Mouse (Mus musculus) forebrain, embryonic 13.5 days (tissue): ENCODE results near the gene Zfp148. TPM values are rescaled to one million over a fixed set of nuclear protein-coding genes. Genes with fewer than 3 reads are reported as not detected.

Source experiments
- ATAC-seq: fragments of 200-750 bp; cut with Nextera tagmentation; 2 replicates; pipeline ENCODE4 v1.8.0; 2017
- H3K27ac ChIP-seq: fragments of 300-500 bp; sonication (generic); 2 replicates; pipeline ENCODE4 v1.5.1; 2015; ENCODE audit warnings: inconsistent platforms, mild to moderate bottlenecking, moderate library complexity
- H3K27me3 ChIP-seq: fragments of 300-500 bp; sonication (generic); 2 replicates; pipeline ENCODE4 v1.6.1; 2015; ENCODE audit warnings: mild to moderate bottlenecking, inconsistent platforms
- H3K36me3 ChIP-seq: fragments of 300-500 bp; sonication (generic); 2 replicates; pipeline ENCODE4 v1.6.1; 2015; ENCODE audit warnings: mild to moderate bottlenecking, inconsistent platforms; ENCODE audit not compliant: poor library complexity, severe bottlenecking
- H3K4me1 ChIP-seq: fragments of 300-500 bp; sonication (generic); 2 replicates; pipeline ENCODE4 v1.6.1; 2015; ENCODE audit warnings: inconsistent platforms
- H3K4me2 ChIP-seq: fragments of 300-500 bp; sonication (generic); 2 replicates; pipeline ENCODE4 v1.6.1; 2015; ENCODE audit warnings: inconsistent platforms, mild to moderate bottlenecking, moderate library complexity
- H3K4me3 ChIP-seq: fragments of 300-500 bp; sonication (generic); 2 replicates; pipeline ENCODE4 v1.5.1; 2015; ENCODE audit warnings: mild to moderate bottlenecking, inconsistent platforms
- H3K9ac ChIP-seq: fragments of 300-500 bp; sonication (generic); 2 replicates; pipeline ENCODE4 v1.6.1; 2015; ENCODE audit warnings: mild to moderate bottlenecking, inconsistent platforms
- H3K9me3 ChIP-seq: fragments of 300-500 bp; sonication (generic); replicated peaks from 2 replicates; pipeline ENCODE4 v1.6.1; 2016; ENCODE audit warnings: inconsistent platforms
- WGBS: fragments of 180-500 bp; shearing (Covaris S2); methylation state at CpG from one replicate; pipeline ENCODE4 v1.1.7; 2015; 5-methylcytosine and 5-hydroxymethylcytosine counted together
- polyA plus RNA-seq: library from polyadenylated mRNA; unstranded; fragments of >200 nt; fragmentation: Nextera tagmentation; extraction: Ambion mirVana; gene quantifications from 2 replicates; pipeline ENCODE4 v1.2.1, GENCODE M21; 2015

The Zfp148 gene
- polyA plus RNA-seq, 1 experiment from 2014 or later: 66.6 TPM

DNA sequence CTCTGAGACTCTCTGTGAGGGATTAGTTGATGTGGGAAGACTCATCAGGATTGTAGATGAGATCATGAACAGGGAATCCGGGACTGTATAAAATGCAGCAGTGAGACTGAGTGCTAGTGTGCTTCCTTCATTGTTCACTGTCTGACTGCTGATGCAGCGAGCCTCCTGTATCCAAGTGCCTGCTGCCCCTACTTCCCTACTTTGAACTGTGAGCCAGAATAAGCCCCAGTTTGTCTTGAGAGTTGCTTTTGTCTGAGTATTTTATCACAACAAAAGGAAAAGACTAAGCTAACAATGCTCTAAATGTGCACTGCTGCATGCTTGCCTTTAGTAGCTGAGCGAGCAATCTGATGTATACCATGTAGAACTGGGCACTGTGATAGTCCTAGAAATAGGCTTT lies 47.7 kb downstream of the Zfp148 start:
- Histone ChIP-seq H3K9me3 (no peaks in the 10 kb centered on the region), H3K9ac (no peak overlapping the region), H3K4me2 (no peak overlapping the region), H3K36me3 (peaks cover 31% of the 10 kb centered on the region), H3K4me3 (no peak overlapping the region), H3K27ac (peak overlapping the region; percentile 61), H3K4me1 (peaks cover 14% of the 10 kb centered on the region), H3K27me3 (no peaks in the 10 kb centered on the region)
- 32% methylated on average over 3 of the region's 3 CpGs for WGBS
- no peak for ATAC-seq

DNA sequence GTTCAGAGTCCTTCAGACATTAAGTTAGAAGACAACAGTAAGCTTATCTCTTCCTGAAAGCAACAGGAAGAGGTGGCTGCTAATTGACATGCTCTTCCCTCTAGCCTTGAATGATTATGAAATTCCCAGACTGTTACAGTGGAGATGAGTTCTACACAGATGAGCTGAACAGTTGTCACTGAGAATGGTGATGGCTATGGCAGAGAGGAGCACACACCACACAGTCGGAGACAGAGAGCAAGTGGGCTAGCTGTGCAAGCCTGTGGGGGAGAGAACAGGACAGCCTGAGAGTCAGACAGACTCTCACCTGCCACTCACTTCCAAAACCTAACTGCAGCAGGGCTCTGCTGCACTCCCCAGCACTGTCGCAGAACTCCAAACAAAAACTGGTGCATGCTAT lies 51.0 kb downstream of the Zfp148 start:
- H3K9me3 ChIP-seq: no peaks in the 10 kb centered on the region
- H3K27ac ChIP-seq: no peak overlapping the region
- no peak overlapping the region for H3K4me3 ChIP-seq
- ATAC-seq: no peak
- peaks cover 33% of the 10 kb centered on the region for H3K36me3 ChIP-seq
- WGBS: 91% methylated on average over 2 of the region's 2 CpGs
- no peaks in the 10 kb centered on the region for H3K27me3 ChIP-seq
- H3K4me2 ChIP-seq: no peak overlapping the region
- H3K9ac ChIP-seq: no peak overlapping the region
- H3K4me1 ChIP-seq: peaks cover 14% of the 10 kb centered on the region

DNA sequence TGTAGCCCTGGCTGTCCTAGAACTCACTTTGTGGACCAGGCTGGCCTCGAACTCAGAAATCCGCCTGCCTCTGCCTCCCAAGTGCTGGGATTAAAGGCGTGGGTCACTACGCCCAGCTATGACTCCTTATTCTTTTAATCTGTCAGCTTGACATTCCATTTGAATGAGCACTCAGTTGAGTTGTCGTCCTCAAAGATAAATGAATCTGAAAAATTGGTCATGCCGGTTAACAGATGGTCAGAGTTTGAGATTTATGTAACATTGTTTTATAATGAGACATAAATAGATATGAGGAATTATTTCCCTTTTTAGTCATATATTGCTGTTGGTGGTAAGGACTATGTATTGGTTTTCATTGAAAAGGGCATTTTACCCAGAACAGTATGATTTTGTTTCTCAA lies 60.4 kb downstream of the Zfp148 start:
- H3K36me3 ChIP-seq: peaks cover 17% of the 10 kb centered on the region
- no peaks in the 10 kb centered on the region for H3K9me3 ChIP-seq
- H3K27me3 ChIP-seq: no peaks in the 10 kb centered on the region
- 96% methylated on average over 6 of the region's 6 CpGs for WGBS
- no peak overlapping the region for H3K9ac ChIP-seq
- H3K4me1 ChIP-seq: no peaks in the 10 kb centered on the region
- H3K4me3 ChIP-seq: no peak overlapping the region
- H3K27ac ChIP-seq: no peak overlapping the region
- H3K4me2 ChIP-seq: no peak overlapping the region
- ATAC-seq: no peak

- ATAC-seq: no peak
Measured at GRCm38 (mm10) chr16:33446830-33447229, 66.2 kb downstream of the Zfp148 start.

DNA sequence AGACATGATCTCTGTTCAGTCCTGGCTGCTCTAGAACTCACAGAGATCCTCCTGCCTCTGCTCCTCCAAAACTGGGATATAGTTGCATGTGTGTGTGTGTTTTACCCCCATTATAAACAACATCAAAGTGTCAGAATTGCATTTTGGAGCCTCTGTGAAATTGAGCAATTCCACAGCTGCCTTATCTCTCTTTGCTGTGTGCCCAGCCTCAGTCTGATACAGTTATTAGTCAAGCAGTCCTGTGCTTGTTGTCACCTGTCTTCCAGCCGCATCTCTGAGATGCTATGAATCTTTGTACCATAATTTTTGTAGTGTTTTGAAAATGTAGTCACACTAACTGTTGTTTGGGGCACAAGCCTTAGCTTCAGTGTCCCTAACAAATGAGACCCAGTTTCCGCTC lies 73.2 kb downstream of the Zfp148 start:
- Histone ChIP-seq H3K9me3 (no peaks in the 10 kb centered on the region), H3K27ac (no peak overlapping the region), H3K4me1 (no peaks in the 10 kb centered on the region; the same call in 1 of the 2 replicates), H3K4me2 (no peak overlapping the region), H3K4me3 (no peak overlapping the region), H3K9ac (no peak overlapping the region), H3K36me3 (peaks cover 6% of the 10 kb centered on the region; the same call in 1 of the 2 replicates), H3K27me3 (no peaks in the 10 kb centered on the region)
- no peak for ATAC-seq
- WGBS: 94% methylated on average over 2 of the region's 2 CpGs

More at GRCm38 (mm10) chr16:33446830-33447229, 66.2 kb downstream of the Zfp148 start:
- Histone ChIP-seq H3K27ac (no peak overlapping the region), H3K9me3 (no peaks in the 10 kb centered on the region), H3K27me3 (no peaks in the 10 kb centered on the region), H3K4me2 (no peak overlapping the region), H3K4me3 (no peak overlapping the region), H3K9ac (no peak overlapping the region), H3K4me1 (no peaks in the 10 kb centered on the region), H3K36me3 (no peaks in the 10 kb centered on the region; the same call in 1 of the 2 replicates)
- WGBS: 79% methylated on average over 5 of the region's 5 CpGs

DNA sequence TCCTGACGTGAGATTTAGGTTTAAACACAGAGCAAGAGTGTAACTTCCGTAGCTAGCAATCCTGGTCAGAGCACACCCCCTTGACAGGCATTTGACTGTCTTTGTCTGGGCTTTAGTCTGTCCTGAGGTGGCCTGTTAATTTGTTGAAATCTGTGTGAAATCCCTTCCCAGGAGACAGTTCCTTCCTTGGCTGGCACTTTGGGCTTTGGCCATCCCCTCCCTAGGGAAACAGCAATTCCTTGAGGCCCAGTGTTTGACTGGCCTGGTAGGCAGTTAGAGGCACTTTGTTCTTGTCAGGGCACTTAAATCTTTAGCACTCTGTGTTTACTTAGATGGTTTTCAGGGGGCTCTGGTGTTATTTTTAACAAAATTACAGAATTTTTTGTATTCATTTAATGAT lies 73.7 kb downstream of the Zfp148 start:
- H3K36me3 ChIP-seq: peaks cover 10% of the 10 kb centered on the region
- no peak for ATAC-seq
- H3K27me3 ChIP-seq: no peaks in the 10 kb centered on the region
- H3K27ac ChIP-seq: no peak overlapping the region
- H3K4me3 ChIP-seq: no peak overlapping the region
- no peak overlapping the region for H3K9ac ChIP-seq
- no peak overlapping the region for H3K4me2 ChIP-seq
- WGBS: 69% methylated on average over 2 of the region's 2 CpGs
- no peaks in the 10 kb centered on the region for H3K9me3 ChIP-seq
- no peaks in the 10 kb centered on the region; the same call in 1 of the 2 replicates for H3K4me1 ChIP-seq

DNA sequence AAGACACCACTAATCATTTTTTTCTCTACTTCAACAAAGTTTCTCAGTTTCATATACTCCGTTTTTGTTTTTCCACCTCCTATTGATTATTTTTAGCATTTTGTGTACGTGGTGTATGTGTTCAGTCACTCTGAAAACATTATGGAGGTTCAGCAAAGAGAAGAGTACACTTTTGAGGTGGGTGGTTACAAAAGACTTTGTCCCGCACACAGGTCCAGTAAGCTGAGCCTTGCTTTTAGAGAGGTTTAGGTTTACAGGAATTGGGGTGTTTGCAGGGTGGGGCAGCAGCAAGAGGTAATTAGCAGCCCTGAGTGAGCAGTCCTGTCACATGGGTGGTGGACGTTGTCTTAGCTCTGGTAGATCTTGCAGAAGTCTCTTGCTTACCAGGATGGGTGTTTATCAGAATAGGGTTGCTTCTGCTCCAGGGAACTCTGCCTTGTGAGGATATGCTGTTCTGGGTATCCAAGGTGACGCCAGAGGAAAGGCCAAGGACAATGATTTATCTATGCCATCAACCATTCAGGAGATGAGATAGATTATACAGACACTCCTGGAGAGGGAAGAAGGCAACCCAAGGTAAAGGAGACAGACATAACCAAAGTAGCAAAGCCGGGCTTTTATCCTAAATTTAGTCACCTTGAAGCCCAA lies 74.8 kb downstream of the Zfp148 start:
- 93% methylated on average over 6 of the region's 6 CpGs for WGBS
- Histone ChIP-seq H3K9me3 (no peaks in the 10 kb centered on the region), H3K9ac (no peak overlapping the region), H3K4me3 (no peak overlapping the region), H3K27ac (no peak overlapping the region), H3K4me1 (no peaks in the 10 kb centered on the region; the same call in 1 of the 2 replicates), H3K36me3 (peaks cover 14% of the 10 kb centered on the region), H3K4me2 (no peak overlapping the region), H3K27me3 (no peaks in the 10 kb centered on the region)
- ATAC-seq: no peak

GRCm38 (mm10) chr16:33459101-33459500 lies 78.5 kb downstream of the Zfp148 start:
- Histone ChIP-seq H3K36me3 (peaks cover 14% of the 10 kb centered on the region), H3K9ac (no peak overlapping the region), H3K4me3 (no peak overlapping the region), H3K27me3 (no peaks in the 10 kb centered on the region), H3K4me2 (no peak overlapping the region), H3K27ac (no peak overlapping the region), H3K4me1 (peaks cover 6% of the 10 kb centered on the region), H3K9me3 (no peaks in the 10 kb centered on the region)
- WGBS: 92% methylated on average over 1 of the region's 1 CpGs
- no peak for ATAC-seq

- no peak for ATAC-seq
- WGBS: 85% methylated on average over 3 of the region's 3 CpGs
Measured at GRCm38 (mm10) chr16:33461416-33461815, 80.8 kb downstream of the Zfp148 start.

DNA sequence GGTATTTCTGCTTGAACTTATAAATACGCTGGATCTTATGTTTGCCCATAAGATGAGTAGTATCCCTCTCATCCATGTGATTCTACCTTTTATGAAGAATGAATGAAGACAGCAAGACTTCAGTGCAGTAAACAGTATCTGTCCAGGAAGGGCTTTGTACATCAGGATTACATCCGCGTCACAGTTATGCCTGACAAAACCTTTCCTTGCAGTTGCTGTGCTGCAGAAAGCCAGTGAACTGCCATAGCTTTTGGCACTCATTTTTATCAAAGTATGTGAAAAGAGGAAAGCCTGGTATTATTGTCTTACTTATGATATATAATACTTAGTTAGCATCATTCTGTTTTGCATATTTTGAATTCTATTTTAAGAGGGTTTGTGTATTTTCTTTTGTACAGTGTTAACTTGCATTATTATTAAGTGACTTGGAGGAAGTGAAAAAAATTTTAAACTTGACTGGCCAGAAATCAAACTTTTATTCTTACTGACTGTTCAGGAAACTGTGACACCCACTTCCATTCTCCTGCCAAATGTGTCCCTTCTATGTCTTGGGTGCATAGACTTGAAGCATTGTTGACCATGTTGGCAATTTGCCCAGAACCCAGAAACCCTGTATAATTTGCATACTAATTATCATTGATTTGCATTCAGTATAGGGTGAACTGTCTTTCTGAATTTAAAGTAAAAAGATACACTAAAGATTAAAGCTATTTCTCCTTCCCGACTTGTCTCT lies 84.0 kb downstream of the Zfp148 start:
- Histone ChIP-seq H3K9ac (no peak overlapping the region), H3K4me3 (no peak overlapping the region), H3K9me3 (no peaks in the 10 kb centered on the region), H3K4me2 (no peak overlapping the region), H3K36me3 (peaks cover 10% of the 10 kb centered on the region), H3K27me3 (no peaks in the 10 kb centered on the region), H3K4me1 (peaks cover 27% of the 10 kb centered on the region), H3K27ac (peak overlapping the region; percentile 74)
- WGBS: 46% methylated on average over 4 of the region's 4 CpGs
- peak; percentile 90 for ATAC-seq

More at GRCm38 (mm10) chr16:33461416-33461815, 80.8 kb downstream of the Zfp148 start:
- no peak overlapping the region for H3K4me2 ChIP-seq
- H3K36me3 ChIP-seq: peaks cover 14% of the 10 kb centered on the region
- H3K9ac ChIP-seq: no peak overlapping the region
- H3K27ac ChIP-seq: no peak overlapping the region
- H3K9me3 ChIP-seq: no peaks in the 10 kb centered on the region
- H3K4me3 ChIP-seq: no peak overlapping the region
- H3K27me3 ChIP-seq: no peaks in the 10 kb centered on the region
- peaks cover 23% of the 10 kb centered on the region for H3K4me1 ChIP-seq

DNA sequence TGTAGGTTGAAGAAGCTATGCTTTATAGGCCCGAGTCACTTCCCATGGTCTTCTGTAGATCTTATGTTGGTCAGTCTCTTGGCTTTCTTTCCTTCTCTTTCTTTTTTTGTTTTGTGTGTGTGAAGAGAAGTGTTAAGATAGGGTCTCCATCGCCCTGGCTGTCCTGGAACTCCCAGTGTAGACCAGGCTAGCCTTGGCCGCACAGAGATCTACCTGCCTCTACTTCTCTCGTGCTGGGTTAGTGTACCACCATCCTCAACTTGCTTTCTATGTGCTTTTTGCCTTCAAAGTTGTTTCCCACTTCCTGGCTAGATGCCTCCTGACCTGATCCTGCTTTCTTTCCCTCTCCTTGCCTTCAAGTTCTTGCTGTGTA lies 84.6 kb downstream of the Zfp148 start:
- Histone ChIP-seq H3K4me1 (peaks cover 27% of the 10 kb centered on the region), H3K36me3 (peaks cover 9% of the 10 kb centered on the region), H3K4me3 (no peak overlapping the region), H3K27ac (peak overlapping the region; percentile 63), H3K4me2 (no peak overlapping the region), H3K9me3 (no peaks in the 10 kb centered on the region), H3K27me3 (no peaks in the 10 kb centered on the region), H3K9ac (no peak overlapping the region)
- WGBS: 56% methylated on average over 4 of the region's 4 CpGs
- peak; percentile 52 for ATAC-seq

DNA sequence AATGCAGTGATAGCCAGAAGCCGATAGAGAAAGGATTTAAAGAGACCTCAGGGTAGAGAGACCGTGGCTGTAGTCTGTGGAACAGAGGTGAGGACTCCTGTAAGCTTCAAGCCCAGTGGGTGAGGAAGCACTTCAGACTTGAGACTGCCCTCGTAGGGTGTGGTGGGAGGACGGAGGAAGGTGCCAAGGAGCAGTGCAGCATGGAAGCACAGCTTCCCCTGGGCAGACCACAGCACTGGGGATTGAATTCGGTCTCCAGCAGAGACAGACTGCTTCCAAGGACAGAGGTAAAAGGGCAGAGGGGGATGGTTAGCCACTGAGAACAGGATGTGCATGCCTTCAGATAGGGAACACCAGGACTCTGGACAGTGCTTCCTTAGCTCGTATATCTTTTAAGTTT lies 86.8 kb downstream of the Zfp148 start:
- 75% methylated on average over 6 of the region's 6 CpGs for WGBS
- no peaks in the 10 kb centered on the region for H3K9me3 ChIP-seq
- H3K4me3 ChIP-seq: no peak overlapping the region
- no peak overlapping the region for H3K4me2 ChIP-seq
- H3K27me3 ChIP-seq: no peaks in the 10 kb centered on the region
- peaks cover 27% of the 10 kb centered on the region for H3K4me1 ChIP-seq
- H3K36me3 ChIP-seq: peaks cover 17% of the 10 kb centered on the region
- H3K9ac ChIP-seq: no peak overlapping the region
- no peak for ATAC-seq
- 0 out of 2 replicates have a peak overlapping the region, but pooled peaks have one; percentile 31 for H3K27ac ChIP-seq
